In the genomic region with DNA sequence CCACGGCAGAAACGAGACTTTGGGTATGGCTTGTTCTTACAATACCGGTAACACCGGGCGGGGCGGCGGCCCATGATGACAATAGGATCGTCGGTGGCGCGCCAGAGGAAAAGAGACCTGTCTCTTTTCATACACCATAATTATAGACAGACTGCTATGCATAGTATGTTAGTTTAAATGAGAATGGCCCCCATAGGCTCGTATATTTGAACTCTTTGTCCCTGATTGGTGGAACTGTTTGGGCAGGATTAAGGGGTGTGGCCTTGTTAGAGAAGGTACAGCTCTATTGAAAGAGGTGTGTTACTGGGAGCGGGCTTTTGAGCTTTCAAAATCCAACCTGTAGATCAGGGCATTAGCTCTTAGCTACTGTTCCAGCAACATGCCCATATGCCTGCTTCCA, we compare ENCODE assay signal across 8 mouse cellular contexts. TPM values are rescaled to one million over a fixed set of nuclear protein-coding genes. Genes with fewer than 3 reads are reported as not detected.
DNase-seq lines count a peak whose midpoint lies in the region; ATAC-seq and TF ChIP-seq lines count a peak whose summit lies in the region.

Gene Rpl10-ps3 (minus strand): TSS at position 101 of the 400 bp plus-strand sequence.

- intact Hi-C loops in gastrocnemius, postnatal 14 days (cut with DNase I; ENCODE audit: low total_unique reads): no loop called here

- no peak within 1 kb of the TSS for H3K27ac ChIP-seq in kidney, adult 2 months (ENCODE audit: insufficient read depth, low read depth, low read length)
- H3K27ac ChIP-seq in intestine, embryonic 14.5 days (ENCODE audit: low read depth): no peak within 1 kb of the TSS

- H3K4me2 ChIP-seq in intestine, embryonic 14.5 days (ENCODE audit: low read length): no peak within 1 kb of the TSS

- H3K9me3 ChIP-seq in intestine, embryonic 14.5 days (ENCODE audit: control insufficient read depth, low read length): no peaks in the 10 kb centered on the region
- H3K9me3 ChIP-seq in megakaryocyte, embryonic 14.5 days: peaks cover 19% of the 10 kb centered on the region

- TF ChIP-seq CTCF in kidney, adult 2 months (conservative IDR thresholded peaks at IDR 0.05; ENCODE audit: insufficient read depth, insufficient read length, low read depth, low read length): no peak

- no peaks in the 10 kb centered on the region for H3K27me3 ChIP-seq in kidney, adult 2 months (replicated peaks; ENCODE audit: control insufficient read depth, insufficient read depth, low read length)
- no peaks in the 10 kb centered on the region for H3K27me3 ChIP-seq in intestine, embryonic 14.5 days (replicated peaks; ENCODE audit: control insufficient read depth, insufficient read depth, low read length)
- H3K27me3 ChIP-seq in megakaryocyte, embryonic 14.5 days (replicated peaks): no peaks in the 10 kb centered on the region

- H3K4me1 ChIP-seq in kidney, adult 2 months (ENCODE audit: control insufficient read depth, insufficient read depth, low read length): no peaks in the 10 kb centered on the region; the same call in 1 of the 2 replicates
- H3K4me1 ChIP-seq in intestine, embryonic 14.5 days (replicated peaks; ENCODE audit: control insufficient read depth, insufficient read depth, low read length): no peaks in the 10 kb centered on the region
- no peaks in the 10 kb centered on the region for H3K4me1 ChIP-seq in megakaryocyte, embryonic 14.5 days

- no peak for TF ChIP-seq POLR2A in kidney, adult 2 months (IDR thresholded peaks at IDR 0.05; ENCODE audit: low read depth, low read length)

- no peak for ATAC-seq in intestine, embryonic 14.5 days (replicated peaks; ENCODE audit: low FRiP score, low TSS enrichment, low read depth)

- no peak within 1 kb of the TSS for H3K4me3 ChIP-seq in kidney, adult 2 months (ENCODE audit: insufficient read depth, low read depth, low read length)
- H3K4me3 ChIP-seq in intestine, embryonic 14.5 days (ENCODE audit: low read depth, low read length): no peak within 1 kb of the TSS
- no peak within 1 kb of the TSS for H3K4me3 ChIP-seq in megakaryocyte, embryonic 14.5 days (replicated peaks)

- WGBS in kidney, adult 2 months: 96% methylated on average over 12 of the region's 13 CpGs
- 91% methylated on average over 10 of the region's 13 CpGs for WGBS in intestine, embryonic 14.5 days

- H3K9ac ChIP-seq in intestine, embryonic 14.5 days (ENCODE audit: low read length): no peak within 1 kb of the TSS

- no peak for DNase-seq in kidney, adult 2 months
- no peak for DNase-seq in kidney, adult 8-10 months
- DNase-seq in adrenal gland, postnatal 25 days: no peak
- DNase-seq in gastrocnemius, postnatal 14 days: no peak
- no peak for DNase-seq in intestine, embryonic 14.5 days (ENCODE audit: low spot score)
- no peak for DNase-seq in right cerebral cortex, postnatal 10 days (ENCODE audit: low spot score in 2 of 2)
- no peak for DNase-seq in right cerebral cortex, postnatal 4 days

- no peaks in the 10 kb centered on the region for H3K36me3 ChIP-seq in kidney, adult 2 months (ENCODE audit: control insufficient read depth, insufficient read depth, low read length)
- H3K36me3 ChIP-seq in intestine, embryonic 14.5 days (ENCODE audit: control insufficient read depth, insufficient read depth, low read length): no peaks in the 10 kb centered on the region
- no peaks in the 10 kb centered on the region for H3K36me3 ChIP-seq in megakaryocyte, embryonic 14.5 days (replicated peaks; ENCODE audit: low read length)

RNA-seq across cellular contexts. Expression of gene Rpl10-ps3, which starts in this region (rescaled TPM):
- polyA plus RNA-seq in kidney, adult 2 months (2012; rRNA removed): 97.7 and 121 TPM in 2 replicates
- 875 and 1,185 TPM in 2 replicates for total RNA-seq in adrenal gland, postnatal 25 days (2021)
- total RNA-seq in gastrocnemius, postnatal 14 days (2021): 100 to 1,000 TPM; 453 to 504 TPM
- polyA plus RNA-seq in intestine, embryonic 14.5 days (2014; fragmentation: Nextera tagmentation; extraction: Ambion mirVana): 354 and 422 TPM in 2 replicates
- 40.3 TPM in 1 of 2 replicates, not detected in the other for polyA plus RNA-seq in megakaryocyte, embryonic 14.5 days (2012; ENCODE audit: insufficient read depth, low replicate concordance)
